Comparison of ENCODE assay signal across 10 mouse cellular contexts in the genomic region with DNA sequence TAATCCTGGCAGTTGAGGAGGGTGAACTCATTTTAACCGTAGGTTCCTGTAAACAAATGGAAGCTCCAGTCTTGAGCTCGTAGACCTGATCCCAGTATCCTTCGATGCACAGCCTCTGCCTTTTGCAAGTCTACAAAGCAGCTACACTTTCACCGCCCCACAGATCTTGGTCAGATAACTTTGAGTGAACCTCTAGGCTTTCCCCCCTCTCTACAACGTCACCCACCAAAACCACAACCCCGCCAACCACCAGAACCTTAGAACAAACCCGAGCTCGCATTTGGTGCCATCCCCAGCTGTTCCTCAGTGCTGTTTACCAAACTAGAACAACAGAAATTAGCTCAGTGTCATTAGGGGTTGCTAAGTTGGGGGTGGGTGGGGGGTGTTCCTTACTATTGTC. TPM values are rescaled to one million over a fixed set of nuclear protein-coding genes. Genes with fewer than 3 reads are reported as not detected.
DNase-seq lines count a peak whose midpoint lies in the region; ATAC-seq lines count a peak whose summit lies in the region.
"Had no signal": no experiment of that assay in that cellular context is flagged by ENCODE, and none has a peak within 500 bp of the region (broad histone marks: within the 10 kb centered on the region; RNA-seq: fewer than 3 reads in every experiment).

No protein-coding gene starts in this region.

- H3K9ac ChIP-seq in heart, embryonic 15.5 days, result no peak overlapping the region

- no peak overlapping the region for H3K4me2 ChIP-seq in heart, embryonic 15.5 days

- H3K4me3 ChIP-seq in heart, embryonic 15.5 days, result no peak overlapping the region
- no peak overlapping the region for H3K4me3 ChIP-seq in embryonic facial prominence, embryonic 10.5 days

- H3K27ac ChIP-seq in heart, embryonic 15.5 days, result peak overlapping the region; percentile 24; the same call in 1 of the 2 replicates
- H3K27ac ChIP-seq in embryonic facial prominence, embryonic 10.5 days (replicated peaks), result no peak overlapping the region

- H3K4me1 ChIP-seq in heart, embryonic 15.5 days (replicated peaks), result no peaks in the 10 kb centered on the region
- peaks cover 5% of the 10 kb centered on the region; the same call in 1 of the 2 replicates for H3K4me1 ChIP-seq in embryonic facial prominence, embryonic 10.5 days

- no peak for DNase-seq in heart, adult 9 months (ENCODE audit: low spot score in 2 of 2)
- peak; percentile 25 to 37 for DNase-seq in B cell, adult 2 months
- DNase-seq in embryonic facial prominence, embryonic 10.5 days (ENCODE audit: low spot score), result peak; percentile 7
- DNase-seq in adipocyte (ENCODE audit: low spot score), result no peak
- DNase-seq in gastrocnemius, adult 18-20 months (ENCODE audit: low spot score), result no peak
- DNase-seq in layer of hippocampus, postnatal 10 days (ENCODE audit: low spot score in 2 of 2), result no peak
- DNase-seq: right cerebral cortex, postnatal 14 days had no signal

- no peaks in the 10 kb centered on the region for H3K27me3 ChIP-seq in heart, embryonic 15.5 days
- no peaks in the 10 kb centered on the region for H3K27me3 ChIP-seq in embryonic facial prominence, embryonic 10.5 days (replicated peaks; ENCODE audit: low read depth, poor library complexity, severe bottlenecking)

- H3K36me3 ChIP-seq in heart, embryonic 15.5 days, result no peaks in the 10 kb centered on the region
- H3K36me3 ChIP-seq in embryonic facial prominence, embryonic 10.5 days (replicated peaks), result no peaks in the 10 kb centered on the region

- ATAC-seq in heart, embryonic 15.5 days (replicated peaks; ENCODE audit: insufficient number of reproducible peaks, insufficient read depth, low FRiP score, low read depth), result no peak; the same call in 1 of the 2 replicates
- ATAC-seq in megakaryocyte progenitor cell, adult 5-6 weeks (replicated peaks; ENCODE audit: poor library complexity), result peak; percentile 35
- ATAC-seq: midbrain, embryonic 16.5 days had no signal

- WGBS in heart, embryonic 15.5 days, result 79% methylated on average over 8 of the region's 8 CpGs
- 85% methylated on average over 8 of the region's 8 CpGs for WGBS in embryonic facial prominence, embryonic 10.5 days

- H3K9me3 ChIP-seq in heart, embryonic 15.5 days (replicated peaks), result no peaks in the 10 kb centered on the region
- no peaks in the 10 kb centered on the region for H3K9me3 ChIP-seq in embryonic facial prominence, embryonic 10.5 days

RNA-seq across cellular contexts. Expression of gene Bach1, which starts 37.1 kb away (rescaled TPM):
- polyA plus RNA-seq in heart, embryonic 15.5 days (2015; fragmentation: Nextera tagmentation; extraction: Ambion mirVana), result 8.1 and 10.2 TPM in 2 replicates
- 14.1 and 14.4 TPM in 2 replicates for polyA plus RNA-seq in embryonic facial prominence, embryonic 10.5 days (2016; fragmentation: Nextera tagmentation; extraction: Ambion mirVana)
- total RNA-seq in megakaryocyte progenitor cell, adult 5-6 weeks (2015), result 15.9 and 16.7 TPM in 2 replicates
- 27.2 and 32.9 TPM in 2 replicates for total RNA-seq in megakaryocyte progenitor cell, adult 5-6 weeks (2017)
- 10 to 100 TPM; 20.1 to 21.7 TPM for total RNA-seq in gastrocnemius, adult 18-20 months (2021)
- total RNA-seq in layer of hippocampus, postnatal 10 days (2021), result 10 to 100 TPM; 18.2 to 19.2 TPM

Comparison
In these comparisons a context has a peak if more than half of its experiments do, and no peak if none do; other contexts are left out.
1. DNase-seq: peak in B cell, adult 2 months (2 of 2) and embryonic facial prominence, embryonic 10.5 days (single experiment); none in heart, adult 9 months (0 of 2), adipocyte (single experiment), gastrocnemius, adult 18-20 months (single experiment) and layer of hippocampus, postnatal 10 days (0 of 2).